Mouse (Mus musculus) cerebellum, adult 11 months (tissue): ENCODE results near the gene Camkv.

Experiments
- DNase-seq: peaks from one replicate; pipeline ENCODE4 v3.0.0; 2022

The Camkv gene

GRCm38 (mm10) chr9:107923956-107924355 is 11.5 kb upstream of the Camkv start:
- no peak for DNase-seq

GRCm38 (mm10) chr9:107925251-107925650 is 10.2 kb upstream of the Camkv start:
- no peak for DNase-seq

- no peak for DNase-seq
Measured at GRCm38 (mm10) chr9:107926920-107927420, 8.5 kb upstream of the Camkv start.

- DNase-seq: no peak
Measured at GRCm38 (mm10) chr9:107927749-107928148, 7.7 kb upstream of the Camkv start.

- DNase-seq: no peak
Measured at GRCm38 (mm10) chr9:107928169-107928568, 7.3 kb upstream of the Camkv start, which contains the start of gene Actl11. TSS of gene Actl11 (plus strand) at chr9:107928469.

GRCm38 (mm10) chr9:107932221-107932620 is 3.3 kb upstream of the Camkv start:
- no peak for DNase-seq

GRCm38 (mm10) chr9:107934146-107934545 is 1.3 kb upstream of the Camkv start:
- DNase-seq: no peak

- DNase-seq: no peak
Measured at GRCm38 (mm10) chr9:107935790-107936214, 328 bp downstream of the Camkv start.

GRCm38 (mm10) chr9:107936215-107936822 is 845 bp downstream of the Camkv start:
- no peak for DNase-seq

- no peak for DNase-seq
Measured at GRCm38 (mm10) chr9:107936831-107937230, 1.4 kb downstream of the Camkv start.

- DNase-seq: peak; percentile 43
Measured at GRCm38 (mm10) chr9:107947241-107948194, 12.0 kb downstream of the Camkv start.

- DNase-seq: no peak
Measured at GRCm38 (mm10) chr9:107949184-107949921, 13.9 kb downstream of the Camkv start.

GRCm38 (mm10) chr9:107949922-107950235 is 14.4 kb downstream of the Camkv start, which contains the start of gene Traip:
TSS of gene Traip (plus strand) at chr9:107950136.
- DNase-seq: no peak

- peak; percentile 87 for DNase-seq
Measured at GRCm38 (mm10) chr9:107950460-107951355, 15.2 kb downstream of the Camkv start.

GRCm38 (mm10) chr9:107955613-107956289 is 20.3 kb downstream of the Camkv start:
- no peak for DNase-seq

GRCm38 (mm10) chr9:107957141-107957540 is 21.7 kb downstream of the Camkv start:
- DNase-seq: no peak

- DNase-seq: no peak
Measured at GRCm38 (mm10) chr9:107959896-107960295, 24.4 kb downstream of the Camkv start.

- no peak for DNase-seq
Measured at GRCm38 (mm10) chr9:107960928-107961327, 25.5 kb downstream of the Camkv start.

- no peak for DNase-seq
Measured at GRCm38 (mm10) chr9:107961351-107961762, 25.9 kb downstream of the Camkv start.

- no peak for DNase-seq
Measured at GRCm38 (mm10) chr9:107961881-107962280, 26.4 kb downstream of the Camkv start.

- DNase-seq: no peak
Measured at GRCm38 (mm10) chr9:107962916-107963315, 27.4 kb downstream of the Camkv start.
